Mouse (Mus musculus) right cerebral cortex, adult 2 months (tissue): ENCODE results near the gene Gpr149.
A peak's percentile ranks its signal among the peaks of the same experiment; 100 is the strongest.

Experiments
- DNase-seq, 2 experiments: peaks; one replicate each; pipeline ENCODE4 v3.0.0; 2021 to 2022; ENCODE audit warnings: low spot score in 2 of 2

The Gpr149 gene

DNA sequence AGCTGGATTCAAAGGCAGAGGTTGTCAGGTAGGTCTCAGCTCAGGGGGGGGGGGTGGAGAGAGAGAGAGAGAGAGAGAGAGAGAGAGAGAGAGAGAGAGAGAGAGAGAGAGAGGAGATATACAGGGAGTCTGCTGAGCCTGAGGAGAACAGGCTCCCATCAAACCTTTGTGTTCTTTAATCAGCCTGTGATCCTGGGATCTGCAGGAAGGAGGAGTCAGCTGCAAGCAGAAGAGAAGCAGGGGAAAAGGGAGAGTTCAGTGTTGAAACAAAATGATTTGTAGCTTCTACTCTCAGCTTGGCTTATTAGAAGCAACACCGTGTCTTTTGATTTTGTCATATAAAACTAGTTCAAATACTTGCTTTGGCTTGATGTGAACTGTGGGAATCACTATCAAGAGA is at the start of gene Gpr149:
Gene Gpr149 (minus strand): TSS at position 168 of the 400 bp plus-strand sequence.
- no peak for DNase-seq

DNA sequence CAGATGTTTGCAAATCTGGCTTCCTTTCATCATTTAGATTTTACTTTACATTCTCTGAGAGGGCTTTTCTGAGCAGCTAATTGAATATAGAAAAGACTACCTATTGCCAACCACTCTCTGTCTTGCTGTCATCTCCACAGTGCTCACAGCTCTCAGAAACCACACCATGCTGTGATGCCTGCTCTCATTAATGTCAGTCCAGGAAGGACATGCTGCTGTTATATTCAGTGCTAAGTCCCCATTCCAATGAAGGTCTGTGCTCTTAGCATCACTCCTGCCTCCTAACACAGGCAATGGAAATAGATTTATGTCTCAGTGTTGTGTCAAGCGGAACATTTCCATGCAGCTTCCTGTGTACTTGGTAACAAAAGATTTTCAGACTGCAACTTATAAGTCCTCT is 45.6 kb upstream of the Gpr149 start:
- DNase-seq, result no peak

DNA sequence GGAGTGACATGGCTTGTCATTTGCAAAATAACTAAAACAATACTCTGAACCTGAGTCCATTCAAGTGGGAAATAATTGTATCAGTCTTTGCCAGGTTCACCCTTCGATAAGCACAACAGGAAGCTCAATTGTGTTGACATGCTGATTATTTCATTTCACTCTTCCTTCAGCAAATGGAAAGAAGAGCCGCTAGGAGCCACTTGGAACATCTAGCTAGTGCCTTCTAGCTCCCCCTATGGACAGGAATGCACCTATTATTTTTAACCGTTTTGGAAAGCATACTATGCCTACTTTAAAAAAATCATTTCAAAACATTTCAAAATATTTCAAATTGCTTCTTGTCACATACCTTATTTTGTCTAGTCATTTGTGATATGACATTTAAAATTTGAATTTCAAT is 5.9 kb upstream of the Gpr149 start:
- no peak for DNase-seq

DNA sequence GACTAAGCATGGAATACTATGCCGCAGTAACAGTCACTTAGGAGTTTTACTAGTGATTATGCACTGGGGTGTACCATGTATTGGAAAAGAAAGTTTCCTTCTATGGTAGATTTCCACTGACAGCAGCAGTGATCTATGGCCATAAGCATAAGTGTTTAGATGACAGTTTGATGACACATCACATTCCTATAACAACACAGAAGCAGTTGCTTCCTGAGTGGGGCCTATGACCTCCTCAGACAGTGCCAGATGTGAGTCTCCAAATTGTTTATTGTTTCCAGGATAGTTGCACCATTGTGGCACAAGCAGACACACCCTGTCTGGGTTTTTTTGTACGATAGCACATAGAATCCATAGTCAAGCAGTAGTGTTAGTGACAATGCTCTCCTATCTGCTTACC is 991 bp upstream of the Gpr149 start:
- DNase-seq, result no peak

DNA sequence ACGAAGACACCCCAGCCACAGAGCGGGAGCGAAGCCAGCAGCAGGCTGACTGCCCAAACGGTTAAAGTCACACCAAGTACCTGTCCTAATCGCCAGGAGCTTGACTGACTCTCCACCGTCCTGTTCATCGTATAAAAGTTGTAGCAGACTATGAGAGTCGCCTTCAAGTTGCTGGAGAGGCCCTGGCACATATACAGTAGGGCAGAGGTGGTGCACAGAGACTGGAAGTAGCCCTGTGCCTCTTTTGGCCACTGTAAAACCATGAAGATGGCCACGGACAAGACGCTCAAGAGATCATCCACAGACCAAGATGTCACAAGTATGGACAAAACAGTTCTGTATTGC is 921 bp downstream of the Gpr149 start:
- DNase-seq, result no peak

DNA sequence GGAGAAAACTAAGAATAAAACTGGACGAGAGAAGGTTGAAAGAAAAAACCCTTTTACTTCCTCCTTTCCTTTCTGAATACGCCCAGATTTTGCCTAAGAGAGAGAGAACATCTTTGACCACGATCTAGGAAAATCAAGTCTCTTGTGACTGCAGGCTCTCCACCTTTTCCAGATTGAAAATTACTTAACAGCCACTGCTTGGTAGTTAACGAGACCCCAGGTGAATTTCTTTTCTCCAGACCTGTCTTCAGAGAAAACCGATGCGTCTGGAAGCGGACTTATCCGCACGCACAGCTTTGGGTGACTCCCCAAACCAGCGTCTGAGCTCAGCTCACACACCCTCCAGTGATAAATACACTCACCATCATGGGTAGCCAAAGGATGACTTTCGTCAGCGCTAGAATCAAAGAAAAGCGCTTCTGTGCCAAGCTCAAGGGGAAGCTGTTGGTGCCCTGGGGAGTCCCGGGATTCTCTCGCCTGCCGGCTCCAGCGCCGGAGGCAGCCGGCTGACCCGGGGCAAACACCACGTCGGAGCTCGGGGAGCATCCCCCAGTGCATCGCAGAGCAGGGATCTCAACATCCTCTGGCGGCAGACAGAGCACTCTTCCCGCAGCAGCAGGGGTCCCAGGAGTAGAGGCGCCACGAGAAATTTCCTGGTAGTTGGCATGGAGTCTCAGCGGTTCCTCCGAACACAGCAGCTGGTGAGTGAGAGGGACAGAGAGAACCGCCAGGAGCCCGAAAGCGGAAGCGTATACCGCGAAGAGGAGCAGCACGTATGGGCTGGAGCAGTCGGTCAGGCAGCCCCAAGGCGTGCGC is 1.5 kb downstream of the Gpr149 start:
- peak; percentile 25 to 30 for DNase-seq

DNA sequence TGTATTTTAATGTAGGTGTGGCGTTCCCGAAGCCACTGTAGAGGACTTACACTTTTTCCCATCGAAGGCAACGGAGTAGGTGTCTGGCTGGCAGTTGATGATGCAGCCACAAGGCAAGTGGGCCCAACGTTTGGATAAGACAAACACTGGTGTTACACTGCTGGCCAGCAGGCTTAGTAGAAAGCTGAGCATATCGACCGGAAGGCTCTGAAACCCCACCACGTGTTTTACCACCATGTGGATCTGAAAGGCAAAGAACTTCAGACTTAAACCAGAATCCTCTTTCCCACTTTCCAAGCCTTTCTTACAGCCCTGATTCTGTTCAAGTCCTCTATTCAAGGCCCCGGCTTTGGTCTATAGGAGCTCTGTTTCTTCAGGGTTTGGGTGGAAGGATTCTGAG is 2.5 kb downstream of the Gpr149 start:
- DNase-seq, result no peak

DNA sequence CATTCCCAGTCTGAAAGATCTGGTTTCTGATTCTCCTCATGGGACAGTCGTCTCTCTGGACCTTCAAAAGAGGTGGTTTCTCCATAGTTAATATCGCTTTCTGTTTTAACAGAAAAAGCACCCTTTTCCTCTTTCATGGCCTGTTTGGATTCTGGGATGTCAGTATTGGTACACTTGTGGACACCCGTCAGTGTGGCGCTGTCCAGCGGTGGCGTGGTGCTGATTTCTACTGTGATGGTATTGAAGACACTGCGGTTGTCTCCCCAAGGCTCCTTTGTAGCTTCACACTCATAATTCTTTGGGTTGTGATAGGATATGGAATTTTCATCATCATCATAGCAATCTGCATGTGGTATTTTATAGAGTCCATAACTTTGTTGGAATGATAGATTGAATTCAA is 10.1 kb downstream of the Gpr149 start:
- DNase-seq, result no peak

DNA sequence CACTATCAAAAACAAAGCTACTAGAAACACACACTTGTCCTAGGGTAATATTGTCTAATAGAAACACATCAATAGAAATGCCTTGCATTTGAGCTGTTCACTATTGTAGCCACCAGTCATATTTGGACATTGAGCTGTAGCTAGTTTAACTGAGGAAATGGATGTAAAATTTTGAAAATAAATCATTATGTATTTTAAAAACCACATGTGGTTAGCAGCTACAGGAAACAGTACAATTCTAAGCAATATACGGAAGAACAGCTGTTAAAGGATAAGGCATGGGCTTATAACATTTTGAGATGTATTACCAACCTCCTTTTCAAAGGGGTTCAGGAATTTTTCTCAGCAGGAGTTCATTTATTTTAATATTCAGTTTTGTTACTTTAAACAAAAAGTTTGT is 19.9 kb downstream of the Gpr149 start:
- no peak for DNase-seq

DNA sequence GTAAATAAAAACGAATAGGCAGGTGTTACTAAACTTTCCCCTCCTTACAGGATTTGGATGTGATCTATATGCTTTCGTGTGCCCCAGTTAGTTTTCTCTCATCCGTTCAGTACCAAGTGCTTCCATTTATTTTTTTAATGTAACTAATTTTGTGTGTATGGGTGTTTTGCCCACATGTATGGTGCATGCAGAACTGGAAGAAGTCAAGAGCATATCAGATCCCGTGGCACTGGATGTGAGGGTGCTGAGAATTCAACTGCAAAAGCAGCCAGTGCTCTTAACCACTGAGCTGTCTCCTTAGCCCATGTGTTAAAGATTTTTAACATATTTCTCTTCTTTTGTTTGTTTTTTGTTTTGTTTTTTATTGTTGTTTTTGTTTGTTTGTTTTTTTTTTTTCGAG is 77.3 kb downstream of the Gpr149 start:
- no peak for DNase-seq

DNA sequence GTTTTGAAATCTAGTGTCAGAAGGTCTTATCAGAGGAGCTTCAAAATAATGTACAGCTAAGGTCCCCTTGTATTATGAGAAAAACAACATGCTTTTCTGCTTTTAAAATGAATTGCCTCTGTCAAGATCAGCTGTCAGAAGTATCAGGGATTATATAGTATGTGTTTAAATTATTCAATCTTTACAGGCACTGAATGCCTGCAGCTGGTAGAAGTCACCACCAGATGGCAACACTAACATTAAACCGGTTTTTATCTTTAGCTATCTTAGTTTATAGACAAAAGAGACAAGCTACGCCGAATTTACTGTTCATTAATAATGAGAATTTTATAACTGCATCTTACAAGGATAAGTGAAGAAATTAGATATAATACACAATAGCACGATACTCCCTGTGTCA is 77.8 kb downstream of the Gpr149 start:
- DNase-seq, result peak; percentile 59 to 61

DNA sequence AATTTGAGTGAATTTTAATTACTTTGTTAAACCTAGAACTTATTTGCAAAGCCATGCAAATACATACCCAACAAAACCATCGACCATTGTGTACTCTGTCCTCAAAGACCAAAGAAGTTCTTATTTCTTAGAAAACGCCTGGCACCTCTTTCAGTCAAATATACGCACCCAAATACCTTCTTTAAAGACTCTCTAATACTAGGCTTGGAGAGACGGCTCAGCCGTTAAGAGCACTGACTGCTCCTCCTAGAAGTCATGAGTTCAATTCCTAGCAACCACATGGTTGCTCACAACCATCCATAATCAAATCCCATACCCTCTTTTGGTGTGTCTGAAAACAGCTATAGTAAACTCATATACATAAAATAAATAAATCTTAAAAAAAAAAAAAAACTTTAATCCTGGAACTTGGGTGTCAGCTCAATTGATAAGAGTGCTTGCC is 97.7 kb downstream of the Gpr149 start:
- no peak for DNase-seq

DNA sequence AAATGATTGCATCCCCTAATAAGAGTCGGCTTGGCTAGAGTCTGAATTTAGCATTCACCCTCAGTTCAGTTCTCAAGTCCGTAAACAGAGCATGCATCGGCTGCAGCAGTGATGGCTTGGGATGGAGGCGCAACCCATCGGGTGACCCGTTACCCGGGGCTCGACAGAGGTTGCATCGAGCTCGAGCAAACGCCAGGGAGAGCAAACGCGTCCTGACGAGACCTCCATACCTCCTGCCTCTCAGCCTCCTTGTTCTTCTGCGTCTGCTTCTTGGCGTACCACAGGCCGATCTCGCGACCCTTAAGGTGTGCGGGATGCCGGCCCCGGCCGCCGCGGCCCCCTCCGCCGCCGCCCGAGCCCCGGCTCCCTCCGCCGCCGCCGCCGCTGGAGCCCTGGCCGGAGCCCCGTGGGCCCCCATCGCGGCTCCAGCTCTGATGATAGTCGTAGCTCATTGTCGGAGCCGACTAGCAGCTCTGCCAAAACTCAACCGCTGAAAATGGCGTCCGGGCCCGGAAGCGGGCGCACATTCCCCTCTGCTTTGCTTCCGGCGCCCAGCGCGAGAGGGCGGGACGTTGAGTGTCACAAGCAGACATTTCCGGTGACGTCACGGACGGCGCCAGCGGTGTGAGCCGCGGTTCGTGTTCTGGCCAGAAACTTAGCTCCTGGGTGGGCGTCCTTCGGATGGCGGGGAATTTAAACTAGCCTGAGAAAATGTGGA is 98.3 kb downstream of the Gpr149 start, which contains the start of gene Dhx36:
Gene Dhx36 (minus strand): TSS at position 517 of the 718 bp plus-strand sequence.
- DNase-seq, result peak; percentile 99

DNA sequence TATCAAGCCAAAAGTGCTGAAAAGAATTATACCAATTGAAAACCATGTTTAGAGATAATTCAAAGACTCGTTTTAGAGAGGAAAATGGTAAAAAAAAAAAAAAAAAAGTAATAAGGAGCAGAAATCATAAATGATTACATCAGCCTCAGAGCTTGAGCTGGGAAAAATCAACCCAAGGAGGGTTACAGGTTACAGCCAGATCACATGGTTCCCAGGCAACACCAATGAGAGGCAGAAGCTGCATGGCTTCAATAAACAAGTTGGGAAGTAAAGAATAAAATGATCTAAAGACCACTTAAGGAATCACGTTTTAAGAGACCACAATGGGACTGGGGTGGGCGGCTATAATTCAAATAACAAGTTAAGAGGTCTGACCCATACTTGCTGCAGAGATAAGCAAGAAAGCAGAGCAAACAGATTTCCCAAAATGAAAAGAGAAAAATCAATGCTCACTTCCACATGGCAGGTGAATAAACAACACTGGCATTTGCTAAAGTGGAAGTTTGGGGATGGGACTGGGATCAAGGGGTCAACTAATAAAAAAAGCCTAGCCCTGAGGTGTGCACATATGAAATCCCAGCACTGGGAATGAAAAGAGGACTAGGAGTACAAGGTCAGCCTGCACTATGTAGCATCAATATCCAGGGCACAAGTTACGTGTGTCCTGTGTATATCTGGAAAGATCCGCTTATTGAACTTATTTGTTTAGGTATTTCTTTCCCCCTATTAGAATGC is 99.6 kb downstream of the Gpr149 start:
- DNase-seq, result no peak

DNA sequence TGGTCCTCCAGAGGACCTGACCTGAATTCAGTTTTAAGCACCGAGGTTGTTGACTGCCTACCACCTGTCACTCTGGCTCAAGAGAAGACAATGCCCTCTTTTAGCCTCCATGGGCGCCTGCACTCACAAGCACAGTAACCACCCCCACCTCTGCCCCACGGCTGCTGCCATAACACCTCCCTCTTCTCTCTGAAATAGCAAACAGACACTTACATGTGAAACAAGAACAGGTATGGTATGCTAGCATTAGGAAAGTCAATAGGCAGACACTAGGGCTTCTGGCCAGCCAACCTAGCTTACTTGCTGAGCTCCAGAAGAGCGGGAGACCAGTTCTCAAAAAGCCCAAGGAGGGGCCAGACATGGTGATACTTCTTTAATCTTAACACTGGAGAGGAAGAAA is 105.6 kb downstream of the Gpr149 start:
- no peak for DNase-seq

DNA sequence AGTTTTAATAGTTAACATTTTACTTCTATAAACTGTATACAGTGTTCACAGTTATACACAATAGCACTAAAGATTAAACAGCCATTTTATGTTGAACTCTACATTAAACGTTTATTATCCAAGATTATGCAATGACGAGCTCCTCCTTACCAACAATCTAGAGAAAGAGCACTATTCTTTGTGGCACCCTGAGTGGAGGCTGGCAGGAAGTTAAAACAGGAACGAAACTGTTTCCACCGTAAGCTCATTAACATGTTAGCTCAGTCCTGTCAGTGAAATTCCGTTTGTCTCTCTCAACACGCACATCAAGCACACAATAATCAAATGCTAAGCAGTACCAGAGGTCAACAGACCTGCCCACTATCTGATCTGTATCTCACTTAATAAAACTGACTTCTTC is 112.4 kb downstream of the Gpr149 start:
- DNase-seq, result no peak

DNA sequence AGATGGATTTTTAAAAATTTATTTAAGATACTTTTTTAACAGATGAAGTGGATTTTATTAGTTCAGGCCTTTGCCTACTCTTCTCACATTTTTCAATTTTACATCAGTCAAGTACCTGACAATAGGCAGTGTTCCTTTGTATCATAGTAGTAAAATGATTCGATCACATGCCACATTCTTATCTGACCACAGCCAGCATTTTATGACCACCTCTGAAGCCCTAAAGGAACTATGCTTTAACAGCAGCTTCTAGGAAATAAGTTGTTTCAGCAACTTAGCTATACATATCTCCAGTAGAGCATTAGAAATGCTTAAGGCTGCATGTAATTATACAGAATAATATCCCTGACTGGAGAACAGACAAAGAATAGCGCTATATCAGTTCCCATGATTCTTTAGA is 120.6 kb downstream of the Gpr149 start:
- no peak for DNase-seq
